Mouse (Mus musculus) midbrain, embryonic 14.5 days (tissue): ENCODE results near the gene Slc2a13. TPM values are rescaled to one million over a fixed set of nuclear protein-coding genes. Genes with fewer than 3 reads are reported as not detected.

Experiments
- ATAC-seq: fragments of 200-750 bp; cut with Nextera tagmentation; 2 replicates; pipeline ENCODE4 v1.8.0; 2017; ENCODE audit warnings: moderate number of reproducible peaks, moderate library complexity; ENCODE audit not compliant: low FRiP score, low TSS enrichment
- DNase-seq: peaks from one replicate; pipeline ENCODE4 v3.0.0-alpha.2; 2015
- H3K27ac ChIP-seq: fragments of 300-500 bp; sonication (generic); replicated peaks from 2 replicates; pipeline ENCODE4 v1.5.1; 2014; ENCODE audit warnings: mild to moderate bottlenecking, low read depth, low read length, moderate library complexity
- H3K27me3 ChIP-seq: fragments of 300-500 bp; sonication (generic); 2 replicates; pipeline ENCODE4 v1.6.1; 2014; ENCODE audit warnings: low read length, control low read depth, mixed read lengths; ENCODE audit not compliant: control insufficient read depth, insufficient read depth
- H3K36me3 ChIP-seq: fragments of 300-500 bp; sonication (generic); 2 replicates; pipeline ENCODE4 v1.6.1; 2014; ENCODE audit warnings: low read length, control low read depth; ENCODE audit not compliant: control insufficient read depth, insufficient read depth
- H3K4me1 ChIP-seq: fragments of 300-500 bp; sonication (generic); 2 replicates; pipeline ENCODE4 v1.6.1; 2014; ENCODE audit warnings: mild to moderate bottlenecking, antibody characterized with exemption, low read length, control low read depth; ENCODE audit not compliant: control insufficient read depth, insufficient read depth
- H3K4me2 ChIP-seq: fragments of 300-500 bp; sonication (generic); 2 replicates; pipeline ENCODE4 v1.6.1; 2014; ENCODE audit warnings: mild to moderate bottlenecking, low read length, moderate library complexity
- H3K4me3 ChIP-seq: fragments of 300-500 bp; sonication (generic); replicated peaks from 2 replicates; pipeline ENCODE4 v1.5.1; 2014; ENCODE audit warnings: low read depth, low read length
- H3K9ac ChIP-seq: fragments of 300-500 bp; sonication (generic); replicated peaks from 2 replicates; pipeline ENCODE4 v1.6.1; 2014; ENCODE audit warnings: mild to moderate bottlenecking, low read length, moderate library complexity
- H3K9me3 ChIP-seq: fragments of 300-500 bp; sonication (generic); 2 replicates; pipeline ENCODE4 v1.6.1; 2016; ENCODE audit warnings: low read length, control low read depth, mixed read lengths; ENCODE audit not compliant: control insufficient read depth
- WGBS: fragments of 180-500 bp; shearing (Covaris S2); extraction: QIAGEN DNeasy Blood & Tissue Kit; methylation state at CpG from one replicate; pipeline ENCODE4 v1.1.7; 2014; 5-methylcytosine and 5-hydroxymethylcytosine counted together
- polyA plus RNA-seq: library from polyadenylated mRNA; unstranded; fragments of >200 nt; fragmentation: Nextera tagmentation; extraction: Ambion mirVana; gene quantifications from 2 replicates; pipeline ENCODE4 v1.2.1, GENCODE M21; 2014

Gene Slc2a13
- polyA plus RNA-seq, 1 experiment from 2014 or later, result 4.1 TPM

GRCm38 (mm10) chr15:91301366-91301765 is 271.7 kb downstream of the Slc2a13 start:
- Histone ChIP-seq H3K27me3 (no peaks in the 10 kb centered on the region), H3K4me3 (no peak overlapping the region), H3K36me3 (no peaks in the 10 kb centered on the region), H3K4me2 (no peak overlapping the region), H3K27ac (no peak overlapping the region), H3K4me1 (no peaks in the 10 kb centered on the region), H3K9ac (no peak overlapping the region), H3K9me3 (no peaks in the 10 kb centered on the region)
- ATAC-seq (no peak; the same call in 1 of the 2 replicates), DNase-seq (peak; percentile 94)
- WGBS, result 11% methylated on average over 3 of the region's 3 CpGs

GRCm38 (mm10) chr15:91299319-91299835 is 273.7 kb downstream of the Slc2a13 start:
- DNase-seq, result no peak
- Histone ChIP-seq H3K27me3 (no peaks in the 10 kb centered on the region), H3K4me2 (no peak overlapping the region), H3K4me3 (no peak overlapping the region), H3K9ac (no peak overlapping the region), H3K4me1 (no peaks in the 10 kb centered on the region), H3K36me3 (no peaks in the 10 kb centered on the region), H3K9me3 (no peaks in the 10 kb centered on the region), H3K27ac (no peak overlapping the region)
- ATAC-seq, result no peak
- 88% methylated on average over 11 of the region's 11 CpGs for WGBS

DNA sequence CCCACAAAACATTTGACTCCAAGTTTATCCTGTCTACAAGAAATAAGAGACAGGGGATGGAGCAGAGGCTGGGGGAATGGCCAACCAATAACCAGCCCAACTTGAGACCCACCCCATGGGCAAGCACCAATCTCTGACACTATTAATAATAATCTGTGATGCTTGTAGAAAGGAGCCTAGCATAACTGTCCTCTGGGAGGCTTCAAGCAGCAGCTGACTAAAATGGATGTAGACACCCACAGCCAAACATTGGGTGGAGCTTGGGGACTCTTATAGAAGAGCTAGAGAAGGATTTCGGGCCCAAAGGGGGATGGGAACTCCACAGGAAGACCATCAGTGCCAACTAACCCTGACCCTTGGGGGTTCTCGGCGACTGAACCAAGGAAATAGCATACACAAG is 289.6 kb downstream of the Slc2a13 start:
- H3K4me1 ChIP-seq, result no peaks in the 10 kb centered on the region
- no peaks in the 10 kb centered on the region for H3K27me3 ChIP-seq
- H3K9me3 ChIP-seq, result no peaks in the 10 kb centered on the region
- WGBS, result 87% methylated on average over 3 of the region's 3 CpGs
- H3K4me2 ChIP-seq, result no peak overlapping the region
- H3K36me3 ChIP-seq, result no peaks in the 10 kb centered on the region
- H3K9ac ChIP-seq, result no peak overlapping the region
- no peak overlapping the region for H3K4me3 ChIP-seq
- H3K27ac ChIP-seq, result no peak overlapping the region
- DNase-seq, result no peak
- ATAC-seq, result no peak

DNA sequence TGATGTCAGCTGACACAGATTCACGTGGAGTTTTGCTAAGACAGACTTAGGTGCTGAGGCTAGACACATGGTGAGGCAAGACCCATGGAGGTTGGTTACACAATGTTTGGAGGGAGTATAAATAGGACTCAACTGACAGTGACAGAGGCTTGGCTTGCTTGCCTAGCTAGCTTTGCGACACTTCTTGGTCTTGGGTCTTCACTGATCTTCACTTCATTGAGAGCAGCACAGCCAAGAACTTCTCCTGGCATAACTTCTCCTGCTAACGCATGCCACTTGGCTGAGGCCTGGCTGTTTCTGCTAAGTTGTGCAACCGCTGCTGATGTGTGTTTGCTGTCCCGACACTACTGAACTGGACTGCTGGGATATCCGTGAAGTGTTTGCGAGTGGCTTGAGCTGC is 290.2 kb downstream of the Slc2a13 start:
- no peak overlapping the region for H3K4me2 ChIP-seq
- no peaks in the 10 kb centered on the region for H3K36me3 ChIP-seq
- H3K9me3 ChIP-seq, result no peaks in the 10 kb centered on the region
- no peak overlapping the region for H3K9ac ChIP-seq
- no peaks in the 10 kb centered on the region for H3K4me1 ChIP-seq
- DNase-seq, result no peak
- no peak overlapping the region for H3K4me3 ChIP-seq
- 91% methylated on average over 7 of the region's 7 CpGs for WGBS
- no peak overlapping the region for H3K27ac ChIP-seq
- no peak for ATAC-seq
- H3K27me3 ChIP-seq, result no peaks in the 10 kb centered on the region

DNA sequence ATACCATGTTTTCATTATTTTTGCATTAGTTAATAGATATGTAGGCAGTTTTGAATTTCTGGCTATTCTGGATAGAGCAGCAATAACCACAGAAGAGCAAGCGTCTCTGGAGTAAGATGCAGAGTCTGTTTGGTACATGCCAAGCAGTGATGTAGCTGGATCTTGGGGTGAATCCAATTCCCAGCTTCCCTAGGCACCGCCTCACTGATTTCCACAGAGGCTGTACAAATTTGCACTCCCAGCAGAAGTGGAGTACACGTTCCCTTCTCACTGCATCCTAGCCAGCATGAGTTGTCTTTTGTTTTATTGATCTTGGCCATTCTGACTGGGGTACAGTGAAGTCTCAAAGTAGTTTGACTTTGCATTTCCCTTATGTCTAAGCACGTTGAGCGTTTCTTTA is 291.5 kb downstream of the Slc2a13 start:
- no peaks in the 10 kb centered on the region for H3K27me3 ChIP-seq
- no peaks in the 10 kb centered on the region for H3K9me3 ChIP-seq
- no peak for ATAC-seq
- H3K4me1 ChIP-seq, result no peaks in the 10 kb centered on the region
- whole genome bisulfite sequencing, result 91% methylated on average over 5 of the region's 5 CpGs
- H3K4me2 ChIP-seq, result no peak overlapping the region
- H3K36me3 ChIP-seq, result no peaks in the 10 kb centered on the region
- no peak overlapping the region for H3K9ac ChIP-seq
- H3K27ac ChIP-seq, result no peak overlapping the region
- no peak overlapping the region for H3K4me3 ChIP-seq
- no peak for DNase-seq

GRCm38 (mm10) chr15:91279571-91279970 is 293.5 kb downstream of the Slc2a13 start:
- no peak for DNase-seq
- Histone ChIP-seq H3K27ac (no peak overlapping the region), H3K4me3 (no peak overlapping the region), H3K27me3 (no peaks in the 10 kb centered on the region), H3K4me1 (no peaks in the 10 kb centered on the region), H3K9me3 (no peaks in the 10 kb centered on the region), H3K36me3 (no peaks in the 10 kb centered on the region), H3K9ac (no peak overlapping the region), H3K4me2 (no peak overlapping the region)
- WGBS, result 93% methylated on average over 5 of the region's 5 CpGs
- ATAC-seq, result no peak

DNA sequence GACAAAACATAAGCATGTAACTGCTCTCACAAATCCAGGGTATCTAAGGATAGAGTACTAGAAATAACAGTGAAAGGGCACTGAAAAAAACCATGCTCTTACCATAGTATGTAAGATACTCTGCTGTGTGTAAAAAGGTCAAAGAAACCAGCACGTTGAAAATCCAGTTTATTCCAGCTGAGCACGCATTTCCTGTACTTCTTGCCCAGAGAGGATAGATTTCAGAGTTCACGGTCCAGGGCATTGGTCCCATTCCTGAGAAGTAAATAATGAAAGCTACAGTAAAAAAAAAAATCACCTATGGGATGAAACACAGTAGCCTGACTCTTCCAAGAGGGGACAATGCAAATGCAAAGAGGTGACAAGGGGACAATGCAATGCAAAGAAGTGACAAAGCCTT is 297.1 kb downstream of the Slc2a13 start:
- Histone ChIP-seq H3K9ac (no peak overlapping the region), H3K4me1 (no peaks in the 10 kb centered on the region), H3K27ac (no peak overlapping the region), H3K9me3 (no peaks in the 10 kb centered on the region), H3K36me3 (no peaks in the 10 kb centered on the region), H3K27me3 (no peaks in the 10 kb centered on the region), H3K4me3 (no peak overlapping the region), H3K4me2 (no peak overlapping the region)
- no peak for DNase-seq
- 78% methylated on average over 3 of the region's 3 CpGs for WGBS
- ATAC-seq, result no peak

- DNase-seq (no peak), ATAC-seq (no peak)
- no peak overlapping the region for H3K27ac ChIP-seq
- no peak overlapping the region for H3K4me3 ChIP-seq
- no peaks in the 10 kb centered on the region for H3K9me3 ChIP-seq
- 94% methylated on average over 4 of the region's 4 CpGs for WGBS
- no peaks in the 10 kb centered on the region for H3K36me3 ChIP-seq
- H3K4me1 ChIP-seq, result no peaks in the 10 kb centered on the region
- no peaks in the 10 kb centered on the region for H3K27me3 ChIP-seq
- no peak overlapping the region for H3K9ac ChIP-seq
- H3K4me2 ChIP-seq, result no peak overlapping the region
These were observed 304.5 kb downstream of the Slc2a13 start for GRCm38 (mm10) chr15:91268532-91268931.

GRCm38 (mm10) chr15:91263926-91264325 is 309.1 kb downstream of the Slc2a13 start:
- Histone ChIP-seq H3K4me2 (no peak overlapping the region), H3K27me3 (no peaks in the 10 kb centered on the region), H3K4me3 (no peak overlapping the region), H3K9ac (no peak overlapping the region), H3K4me1 (no peaks in the 10 kb centered on the region), H3K27ac (no peak overlapping the region), H3K9me3 (no peaks in the 10 kb centered on the region), H3K36me3 (no peaks in the 10 kb centered on the region)
- WGBS, result 97% methylated on average over 1 of the region's 1 CpGs
- no peak for ATAC-seq
- DNase-seq, result no peak
